Mouse (Mus musculus): ENCODE results near the gene Arid5a. TPM values are rescaled to one million over a fixed set of nuclear protein-coding genes. Genes with fewer than 3 reads are reported as not detected.

Gene Arid5a
- total RNA-seq, 2 experiments from 2014 or later: 11.5 to 16.6 TPM

GRCm38 (mm10) chr1:36321829-36322573, 14.5 kb downstream of the Arid5a start:
- no peak for DNase-seq (ENCODE audit: extremely low spot score in 1 of 2, low spot score in 1 of 2)

- DNase-seq (ENCODE audit: extremely low spot score in 1 of 2, low spot score in 1 of 2): no peak
These were observed 15.5 kb downstream of the Arid5a start for GRCm38 (mm10) chr1:36323076-36323475.

GRCm38 (mm10) chr1:36323746-36324448, 16.4 kb downstream of the Arid5a start:
- DNase-seq (ENCODE audit: extremely low spot score in 1 of 2, low spot score in 1 of 2): peak in 1 of 2 experiments; percentile 39

- DNase-seq (ENCODE audit: extremely low spot score in 1 of 2, low spot score in 1 of 2): no peak
These were observed 18.4 kb downstream of the Arid5a start for GRCm38 (mm10) chr1:36325900-36326321.

- no peak for DNase-seq (ENCODE audit: extremely low spot score in 1 of 2, low spot score in 1 of 2)
These were observed 19.3 kb downstream of the Arid5a start for GRCm38 (mm10) chr1:36326815-36327214.

- no peak for DNase-seq (ENCODE audit: extremely low spot score in 1 of 2, low spot score in 1 of 2)
These were observed 24.2 kb downstream of the Arid5a start for GRCm38 (mm10) chr1:36331743-36332142.

DNA sequence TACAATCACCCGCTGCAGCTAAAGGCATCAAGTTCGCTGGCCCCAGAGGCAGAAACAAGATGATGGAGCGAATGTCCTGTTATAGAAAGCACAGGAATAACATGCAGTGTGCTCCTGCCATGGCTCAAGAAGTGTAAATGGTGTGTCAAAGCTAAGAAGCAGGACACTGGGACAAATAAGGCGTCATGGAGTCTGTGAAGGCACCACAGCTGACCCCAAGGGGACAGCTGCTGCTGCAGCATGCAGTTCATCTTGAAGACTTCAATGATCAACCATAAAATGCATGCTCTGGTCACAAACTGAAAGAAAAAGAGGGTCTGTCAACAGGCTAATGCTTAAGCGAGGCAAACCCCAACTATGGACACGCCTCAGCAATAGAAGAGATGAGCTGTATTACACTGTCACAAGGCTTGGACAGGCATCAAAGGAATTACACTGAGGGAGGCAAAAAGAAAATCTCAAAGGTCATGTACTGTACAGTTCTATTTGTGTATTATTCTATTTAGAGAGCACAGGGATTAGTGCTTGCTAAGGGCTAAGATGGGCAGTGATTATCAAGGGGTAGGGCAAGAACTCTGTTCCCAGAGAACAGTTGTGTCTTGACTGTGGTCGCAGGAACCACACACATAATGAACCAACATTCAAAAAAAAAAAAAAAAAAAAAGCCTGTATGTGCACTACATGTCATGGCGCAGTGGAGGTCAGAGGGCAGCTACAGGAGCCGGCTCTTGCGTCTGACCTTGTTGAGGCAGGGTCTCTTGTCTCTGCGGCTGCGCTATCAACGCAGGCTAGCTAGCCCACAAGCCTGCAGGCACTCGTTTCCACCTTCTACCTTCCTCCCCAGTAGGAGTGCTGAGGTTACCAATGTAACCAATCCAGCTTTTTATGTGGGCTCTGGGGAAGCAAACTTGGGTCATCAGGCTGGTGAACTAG, 25.7 kb downstream of the Arid5a start:
- DNase-seq (ENCODE audit: extremely low spot score in 1 of 2, low spot score in 1 of 2): no peak

DNA sequence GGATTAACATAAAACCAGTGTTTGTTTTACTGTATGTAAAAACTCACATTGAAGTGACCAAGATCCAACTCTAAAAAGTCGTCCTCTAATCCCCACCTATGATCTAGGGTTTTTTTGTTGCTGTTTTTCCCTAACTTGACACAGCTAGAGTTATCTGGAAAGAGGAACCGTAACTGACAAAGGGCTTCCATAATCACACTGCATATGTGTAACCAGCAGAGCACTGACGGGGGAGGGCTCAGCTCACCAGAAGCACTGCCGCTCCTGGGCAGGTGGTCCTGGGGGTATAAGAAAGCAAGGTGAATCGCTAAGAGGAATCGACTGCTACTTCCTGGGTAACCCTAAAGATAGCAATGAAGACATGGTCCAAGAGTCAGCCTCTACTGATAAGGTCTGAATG, 35.0 kb downstream of the Arid5a start:
- no peak for DNase-seq (ENCODE audit: extremely low spot score in 1 of 2, low spot score in 1 of 2)

DNA sequence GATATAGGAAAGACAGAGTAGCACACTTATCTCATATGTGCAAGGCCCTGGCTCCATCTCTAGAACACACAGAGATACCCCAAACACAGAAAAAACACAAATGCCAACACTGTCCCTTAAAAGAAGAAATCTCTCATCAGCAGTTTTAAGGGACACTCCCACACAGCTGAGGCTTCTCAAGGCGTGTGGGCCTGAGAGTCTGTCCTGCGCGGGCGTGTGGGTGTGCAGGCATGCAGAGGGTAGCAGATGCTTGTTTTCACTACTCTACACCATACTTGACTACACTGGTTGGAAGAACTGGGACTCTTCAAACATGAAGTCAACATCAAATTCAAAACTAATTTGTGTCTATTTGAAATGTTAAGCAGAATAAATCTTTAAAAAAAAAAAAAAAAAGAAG, 44.8 kb downstream of the Arid5a start:
- no peak for DNase-seq (ENCODE audit: extremely low spot score in 1 of 2, low spot score in 1 of 2)

DNA sequence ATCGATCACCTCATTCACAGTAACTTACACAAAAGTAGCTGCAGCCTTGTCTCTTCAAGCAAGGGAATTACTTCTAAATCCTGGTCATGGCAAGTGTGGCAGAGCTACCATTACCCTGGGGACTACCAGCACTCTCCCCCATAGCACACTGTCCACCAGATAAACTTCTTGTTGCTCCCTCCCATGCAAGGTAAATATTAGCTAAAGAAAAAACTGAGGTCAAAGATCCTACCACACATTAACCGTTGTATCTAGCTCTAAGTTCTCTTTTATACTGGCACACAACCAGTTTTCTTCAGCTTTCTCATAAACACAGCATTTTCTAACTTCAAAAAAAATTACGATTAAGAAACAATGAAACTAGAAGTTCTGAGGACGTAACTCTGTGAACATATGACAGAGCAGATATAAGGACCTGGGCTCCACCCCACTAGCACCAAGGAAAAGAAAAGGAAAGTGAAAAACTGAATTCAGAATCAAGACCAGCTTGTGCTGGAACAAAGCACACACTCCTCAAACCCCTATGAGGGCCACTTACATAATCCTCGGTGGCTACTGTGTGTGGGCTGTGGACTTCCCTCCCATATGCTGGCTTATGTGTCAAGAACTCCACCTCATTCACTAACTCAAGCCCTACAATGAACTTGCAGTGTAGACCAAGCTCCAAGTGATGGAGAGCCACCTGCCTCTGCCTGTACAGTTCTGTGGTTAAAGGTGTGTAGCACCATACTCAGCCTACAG, 49.6 kb downstream of the Arid5a start:
- no peak for DNase-seq (ENCODE audit: extremely low spot score in 1 of 2, low spot score in 1 of 2)

DNA sequence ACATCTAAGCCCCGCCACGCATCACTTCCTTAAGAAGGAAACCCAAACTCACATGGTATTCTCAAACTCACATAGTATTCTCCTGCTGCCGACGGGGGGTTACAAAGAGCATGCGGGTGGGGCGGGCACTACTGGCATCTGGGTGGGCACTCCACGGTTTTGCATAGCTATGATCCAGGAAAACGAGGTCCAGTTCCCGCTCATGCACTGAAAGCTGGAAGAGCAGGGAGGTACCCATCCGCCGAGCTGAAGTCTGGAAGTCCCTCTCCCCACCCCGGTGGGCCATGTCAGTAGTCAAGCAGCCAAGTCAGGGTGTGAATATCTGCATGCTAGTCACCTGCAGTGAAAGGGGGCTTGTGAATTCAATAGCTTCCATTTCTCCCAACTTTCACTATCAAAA, 60.2 kb downstream of the Arid5a start:
- DNase-seq (ENCODE audit: extremely low spot score in 1 of 2, low spot score in 1 of 2): peak in 1 of 2 experiments; percentile 8

DNA sequence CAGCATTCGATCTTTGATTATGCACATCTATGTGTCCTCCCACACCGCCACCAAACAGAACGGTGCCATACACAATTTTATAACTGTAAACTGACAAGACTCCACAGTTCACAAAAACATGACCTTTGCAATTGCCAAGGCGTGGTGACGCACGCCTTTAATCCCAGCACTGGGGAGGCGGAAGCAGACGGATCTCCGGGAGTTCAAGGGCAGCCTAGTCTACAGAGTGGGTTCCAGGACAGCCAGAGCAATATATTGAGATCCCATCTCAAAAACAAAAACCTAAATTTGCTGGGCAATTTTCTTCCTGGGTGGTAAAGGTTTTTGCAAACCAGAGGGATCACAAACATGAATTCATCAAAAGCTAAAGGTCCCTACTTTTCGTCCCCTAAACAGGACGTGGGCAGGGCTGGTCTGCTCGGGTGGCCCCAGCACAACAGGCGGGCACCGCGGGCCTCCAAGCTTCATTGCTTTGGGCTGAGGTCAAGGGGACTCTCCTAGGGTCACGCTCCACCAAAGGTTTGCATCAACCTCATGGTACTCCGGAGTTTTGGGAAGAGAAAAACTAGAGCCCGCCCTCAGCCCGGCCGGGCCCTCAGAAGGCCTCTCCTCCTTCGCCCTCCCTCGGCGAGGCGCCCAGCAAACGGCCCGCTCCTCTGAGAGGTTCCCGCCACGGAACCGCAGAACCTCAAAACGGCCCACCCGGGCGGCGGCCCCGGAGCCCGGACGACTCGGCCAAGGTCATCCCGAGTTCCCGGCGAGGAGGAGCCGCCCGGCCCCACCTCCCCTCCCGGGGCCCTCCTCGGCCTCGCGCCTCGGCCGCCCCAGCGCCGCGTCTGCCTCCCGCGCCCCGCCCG, 60.8 kb downstream of the Arid5a start:
- peak in 1 of 2 experiments; percentile 11 for DNase-seq (ENCODE audit: extremely low spot score in 1 of 2, low spot score in 1 of 2)

DNA sequence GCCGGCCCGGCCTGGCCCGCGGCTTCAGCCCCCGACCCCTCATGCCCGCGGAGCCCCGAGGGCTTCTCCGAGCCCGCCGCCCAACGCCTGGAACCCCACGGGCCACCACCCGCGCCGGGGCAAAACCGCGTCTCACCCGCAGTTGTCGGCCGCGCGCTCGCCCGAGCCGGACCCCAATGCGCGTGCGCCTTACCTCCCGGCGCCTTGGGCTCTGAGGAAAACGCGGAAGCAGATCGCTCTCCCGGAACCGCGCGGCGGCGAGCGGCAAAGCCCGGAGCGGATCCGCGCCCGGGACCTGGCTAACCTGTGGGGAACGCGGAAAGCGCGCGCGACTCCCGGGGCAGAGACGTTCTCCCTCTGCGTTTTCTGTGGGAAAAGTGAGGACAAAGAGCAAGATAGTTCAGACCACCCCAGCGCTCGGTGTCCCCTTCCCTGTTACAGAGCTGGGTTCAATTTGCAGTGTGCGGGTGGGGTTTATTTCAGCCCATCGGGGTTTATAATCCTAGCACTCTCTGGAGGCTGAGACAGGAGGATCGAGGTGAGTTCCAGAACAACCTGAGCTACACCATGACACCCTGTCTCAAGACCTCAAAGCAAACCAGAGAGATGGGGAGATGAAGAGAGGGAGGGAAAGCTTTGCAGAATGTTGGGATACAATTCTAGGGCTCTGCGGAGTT, 61.6 kb downstream of the Arid5a start, which contains the start of gene Kansl3:
Gene Kansl3, minus strand, starts transcription at position 213 of the 677 bp plus-strand sequence.
- DNase-seq (ENCODE audit: extremely low spot score in 1 of 2, low spot score in 1 of 2): peak; percentile 82 to 87

- DNase-seq (ENCODE audit: extremely low spot score in 1 of 2, low spot score in 1 of 2): no peak
These were observed 63.4 kb downstream of the Arid5a start for GRCm38 (mm10) chr1:36370918-36371317.

- DNase-seq (ENCODE audit: extremely low spot score in 1 of 2, low spot score in 1 of 2): no peak
These were observed 64.7 kb downstream of the Arid5a start, which contains the start of gene Fer1l5 for GRCm38 (mm10) chr1:36371934-36372845. TSS of gene Fer1l5 (plus strand) at chr1:36372291.

All from layer of hippocampus, postnatal 25 days (tissue).